Mouse (Mus musculus): Measurements from ENCODE around the gene Bach2.

The Bach2 gene

DNA sequence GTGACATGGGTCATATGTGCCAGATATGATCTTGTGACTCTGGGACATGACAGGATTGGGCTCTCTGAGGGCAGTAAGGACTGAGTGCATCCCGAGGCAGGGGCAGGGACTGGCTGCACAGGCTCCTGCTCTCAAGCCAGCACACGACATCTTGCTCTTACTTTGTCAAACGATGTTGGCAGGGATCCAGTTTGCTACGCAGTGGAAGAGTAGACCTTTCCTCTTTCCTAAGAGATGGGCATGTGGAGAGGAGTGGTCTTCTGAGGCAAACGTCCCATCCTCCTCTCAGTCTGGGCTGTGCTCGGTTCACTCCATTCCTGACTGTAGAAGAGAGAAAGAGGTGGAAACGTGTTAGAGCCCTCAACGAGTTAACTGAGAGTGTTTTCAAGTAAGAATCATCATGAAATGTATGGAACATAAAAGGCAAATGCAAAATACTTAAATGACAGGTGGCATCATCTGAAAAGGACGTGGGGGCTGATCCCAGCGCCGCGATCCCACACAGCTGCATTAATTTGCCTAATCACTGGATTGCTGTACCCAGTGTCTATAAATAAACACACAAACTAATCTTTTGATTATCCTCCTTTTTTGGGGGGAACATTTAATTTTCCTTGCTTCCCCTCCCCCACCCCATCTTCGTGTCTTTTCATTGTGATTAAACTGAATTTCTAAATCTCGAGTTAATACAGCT lies 150.7 kb downstream of the Bach2 start:
- DNase-seq (ENCODE audit: low spot score): no peak

DNA sequence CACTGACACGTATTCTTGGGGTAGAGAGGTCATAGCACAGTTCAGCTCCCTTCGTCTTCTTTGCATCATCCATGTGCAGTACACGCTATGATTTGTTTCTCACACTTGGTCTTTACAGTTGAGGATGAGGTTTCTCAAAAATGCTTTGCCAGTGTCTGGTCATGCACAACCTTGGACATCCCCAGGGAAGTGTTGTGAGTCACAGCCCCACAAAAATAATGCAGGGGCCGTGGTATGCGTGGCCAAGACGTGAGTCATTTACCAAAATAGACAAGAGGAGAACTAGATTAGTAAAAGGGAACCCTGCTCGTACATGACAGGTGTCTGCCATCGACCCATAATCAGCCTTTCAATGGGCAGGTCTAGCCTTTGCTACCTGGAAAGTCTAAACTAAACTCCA lies 152.7 kb downstream of the Bach2 start:
- no peak for DNase-seq (ENCODE audit: low spot score)

DNA sequence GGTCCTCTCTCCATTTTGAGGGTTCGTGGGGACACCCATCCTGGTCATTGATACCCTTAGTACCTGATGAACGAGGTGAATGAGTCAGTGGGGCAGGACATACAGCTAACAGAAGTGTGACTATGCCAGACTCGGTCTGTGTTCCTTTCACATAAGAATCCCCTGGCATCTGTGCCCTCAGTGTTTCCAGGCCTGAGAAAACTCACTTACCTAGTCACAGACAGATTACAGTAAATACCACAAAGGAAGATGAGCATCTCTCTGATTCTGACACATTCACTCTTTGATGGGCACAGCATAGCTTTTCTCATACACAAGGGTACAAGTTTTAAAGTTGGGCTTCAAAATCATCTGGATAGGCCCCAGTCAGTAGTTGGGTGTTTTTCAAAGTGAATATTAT lies 154.6 kb downstream of the Bach2 start:
- no peak for DNase-seq (ENCODE audit: low spot score)

DNA sequence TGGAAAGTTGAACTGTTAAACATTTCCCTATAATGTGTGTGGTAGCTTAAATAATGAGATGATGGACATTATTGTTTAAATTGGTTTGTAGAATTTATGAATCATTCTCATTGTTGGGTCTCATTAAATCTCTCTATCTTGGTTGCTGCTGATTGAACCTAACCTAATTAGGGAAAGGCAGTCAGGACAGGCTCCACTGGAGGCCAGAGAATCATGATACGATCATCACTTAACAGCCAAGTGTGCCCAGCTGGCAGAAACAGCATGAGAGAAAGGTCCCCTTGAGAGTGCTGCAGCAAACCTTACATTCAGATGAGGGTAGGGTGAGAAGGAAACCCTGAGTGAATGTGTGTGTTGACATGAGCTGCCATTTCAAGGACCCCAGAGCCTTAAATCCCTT lies 155.3 kb downstream of the Bach2 start:
- DNase-seq (ENCODE audit: low spot score): no peak

DNA sequence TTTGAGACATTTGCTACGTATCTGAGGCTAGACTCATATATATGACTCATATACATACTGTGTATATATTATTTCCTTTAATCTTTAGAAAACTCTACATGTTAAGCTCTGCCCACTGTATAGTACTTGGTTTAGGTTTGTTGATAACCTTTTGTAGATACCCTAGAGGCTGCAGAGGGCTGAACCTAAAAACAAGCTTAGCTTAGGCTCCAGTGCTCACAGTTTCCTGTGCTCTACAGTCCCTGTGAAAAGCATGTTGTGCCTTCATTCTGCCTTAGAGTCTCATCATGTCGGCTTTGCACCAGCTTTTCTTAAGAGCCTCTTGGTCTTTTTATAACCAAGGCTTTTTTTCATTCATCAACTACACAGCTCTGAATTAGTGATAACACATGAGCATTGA lies 156.2 kb downstream of the Bach2 start:
- DNase-seq (ENCODE audit: low spot score): no peak

DNA sequence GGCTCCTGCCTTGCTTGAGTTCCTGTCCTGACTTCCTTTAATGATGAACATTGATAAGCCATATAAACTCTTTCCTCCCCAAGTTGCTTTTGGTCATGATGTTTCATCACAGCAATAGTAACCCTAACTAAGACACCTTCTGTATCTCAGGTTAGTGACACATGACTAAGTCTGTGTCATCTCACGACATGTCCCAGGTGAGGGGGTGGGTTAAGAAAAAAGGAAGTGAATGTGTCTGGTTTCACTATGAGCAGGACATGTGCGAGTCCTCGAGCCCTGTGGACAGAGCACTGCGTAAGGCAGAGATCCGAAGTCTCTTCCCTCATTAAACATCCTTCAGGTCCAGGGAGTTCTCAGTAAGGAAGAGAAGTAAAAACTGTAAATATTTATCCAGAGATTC lies 162.9 kb downstream of the Bach2 start:
- DNase-seq (ENCODE audit: low spot score): no peak

DNA sequence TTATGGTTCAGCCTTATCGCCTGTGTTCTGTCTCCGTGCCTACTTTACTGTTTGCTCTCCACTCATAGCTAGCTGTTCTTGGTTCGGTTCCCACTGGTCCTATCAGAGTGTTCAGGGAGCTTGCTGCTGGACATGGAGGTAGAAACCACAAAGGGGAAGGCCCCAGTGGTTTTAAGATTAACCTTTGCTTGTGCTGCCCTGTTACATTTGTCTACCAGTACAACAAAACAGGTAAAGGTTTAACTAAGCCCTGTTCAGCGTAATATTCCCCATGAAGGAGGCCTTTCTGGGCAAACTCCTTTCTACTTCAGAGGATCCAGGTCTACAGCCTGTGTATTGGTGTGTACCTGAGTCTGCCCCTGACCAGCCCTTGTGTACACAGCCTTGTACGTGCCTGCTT lies 164.9 kb downstream of the Bach2 start:
- no peak for DNase-seq (ENCODE audit: low spot score)

DNA sequence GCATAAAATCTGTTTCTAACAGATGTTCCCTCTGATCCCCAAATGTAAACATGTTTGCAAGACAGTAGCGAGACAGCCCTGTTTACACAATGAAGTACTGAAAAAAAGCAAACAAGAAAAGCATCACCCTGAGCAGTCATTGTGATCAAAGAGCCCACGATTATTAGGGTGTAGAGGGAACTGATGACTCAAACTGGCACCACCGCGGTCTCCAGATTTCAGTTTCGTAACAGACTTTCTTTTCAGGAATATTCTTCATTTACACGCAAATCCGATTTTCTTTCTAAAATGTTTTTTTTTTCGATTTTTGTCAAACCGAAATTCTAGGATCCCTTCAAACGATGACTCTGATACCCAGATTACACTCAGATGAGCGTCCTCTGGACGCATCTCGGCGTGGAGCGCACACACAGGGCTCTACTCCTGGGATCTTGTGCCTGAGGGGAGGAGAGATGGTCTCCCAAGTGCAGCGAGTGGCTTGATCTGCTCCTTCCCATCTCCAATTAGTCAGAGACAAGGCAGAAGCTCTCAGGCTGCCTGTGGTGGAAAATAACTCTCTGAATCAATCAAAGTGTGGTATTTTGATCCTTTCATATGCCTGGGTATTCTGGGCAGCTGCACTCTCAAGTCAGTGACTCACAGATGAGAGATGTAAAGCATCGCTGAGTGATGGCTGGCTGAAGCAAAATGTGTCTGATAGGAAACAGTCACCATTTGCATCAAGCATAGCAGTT lies 166.7 kb downstream of the Bach2 start:
- DNase-seq (ENCODE audit: low spot score): no peak

DNA sequence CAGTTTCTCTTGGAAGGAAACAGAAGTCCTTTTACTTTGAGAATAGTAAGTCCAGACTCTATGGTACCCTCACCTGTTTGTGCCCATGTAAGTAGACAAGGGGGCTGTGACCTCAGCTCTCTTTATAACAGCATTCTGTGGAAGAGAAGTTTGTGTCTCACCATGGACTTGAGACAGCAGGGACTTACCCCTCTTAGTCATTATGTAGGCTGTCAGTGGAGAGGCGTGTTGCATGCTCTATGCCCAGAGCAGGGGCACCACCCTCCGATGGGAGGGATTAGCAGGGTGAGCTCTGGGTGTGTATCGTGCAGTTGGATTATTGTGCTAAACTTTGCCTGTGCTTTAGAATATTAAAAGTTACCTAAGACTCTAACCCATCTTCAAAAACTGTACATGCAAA lies 167.4 kb downstream of the Bach2 start:
- DNase-seq (ENCODE audit: low spot score): no peak

DNA sequence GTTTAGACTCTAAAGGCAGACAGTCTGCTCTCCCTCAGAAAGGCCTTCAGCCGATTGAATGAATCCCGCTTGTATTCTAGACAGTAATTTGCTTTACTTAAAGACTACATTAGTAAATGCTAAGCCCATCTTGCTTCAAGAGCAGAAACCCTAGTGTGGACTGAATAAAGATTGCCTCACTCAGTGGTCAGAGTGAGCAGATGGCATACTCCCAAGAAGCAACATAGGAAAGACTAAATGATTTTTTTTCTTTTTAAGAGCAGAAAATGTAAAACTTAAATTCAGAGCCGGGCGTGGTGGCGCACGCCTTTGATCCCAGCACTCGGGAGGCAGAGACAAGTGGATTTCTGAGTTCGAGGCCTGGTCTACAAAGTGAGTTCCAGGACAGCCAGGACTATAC lies 169.9 kb downstream of the Bach2 start:
- no peak for DNase-seq (ENCODE audit: low spot score)

DNA sequence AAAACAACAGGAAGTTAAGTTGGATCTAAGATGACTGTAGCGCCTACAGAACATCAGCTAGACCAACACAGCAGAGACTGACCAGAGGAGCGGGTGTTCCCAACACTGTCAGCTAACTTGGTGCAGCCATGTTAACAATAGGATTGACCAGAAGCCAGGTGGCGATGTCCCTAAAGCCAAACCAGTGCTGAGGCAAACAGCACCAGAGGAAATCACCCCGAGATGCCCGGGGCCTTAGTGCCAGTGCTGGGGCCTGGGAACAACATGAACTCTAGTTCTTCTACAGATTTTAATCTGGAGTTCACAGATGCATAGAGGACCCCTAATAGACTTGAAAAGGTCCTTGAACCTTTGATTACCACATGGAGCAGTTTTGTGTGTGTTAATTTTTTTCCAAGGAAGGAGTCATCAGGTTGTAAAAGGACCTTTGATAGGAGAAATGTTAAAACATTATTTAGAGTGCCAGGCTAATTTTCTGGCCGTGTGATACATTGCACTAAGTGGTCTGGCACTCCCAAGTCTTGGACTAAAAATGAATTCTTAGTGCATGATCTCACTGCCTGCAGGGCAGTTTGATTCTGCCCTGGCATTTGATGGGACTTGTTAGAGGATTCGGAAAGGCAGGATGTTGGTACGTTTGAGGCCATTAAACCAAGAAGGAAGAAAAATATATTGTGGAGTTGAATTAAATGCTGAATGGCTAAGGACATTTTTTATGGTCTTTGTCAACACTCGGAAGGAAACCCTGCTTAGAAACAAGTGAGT lies 170.7 kb downstream of the Bach2 start:
- DNase-seq (ENCODE audit: low spot score): peak; percentile 23

DNA sequence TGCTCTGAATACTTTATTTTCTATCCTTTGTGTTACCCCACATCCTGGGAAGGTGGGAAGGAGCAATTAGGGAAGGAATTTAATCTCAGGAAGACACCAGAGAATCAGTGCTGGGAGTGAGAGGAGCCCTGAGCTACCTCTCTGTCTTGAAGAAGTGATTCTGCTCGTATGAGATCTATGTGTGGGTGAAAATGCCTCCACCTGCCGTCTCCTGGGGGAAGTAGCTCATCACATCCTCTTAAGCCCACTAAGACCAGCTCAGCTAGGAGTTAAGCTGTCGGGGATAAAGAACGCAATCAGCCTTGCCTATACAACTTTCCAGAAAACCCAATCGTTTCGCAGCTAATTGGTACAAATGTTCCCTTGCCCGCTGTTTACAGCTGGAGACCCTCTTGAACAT lies 174.5 kb downstream of the Bach2 start:
- DNase-seq (ENCODE audit: low spot score): no peak

DNA sequence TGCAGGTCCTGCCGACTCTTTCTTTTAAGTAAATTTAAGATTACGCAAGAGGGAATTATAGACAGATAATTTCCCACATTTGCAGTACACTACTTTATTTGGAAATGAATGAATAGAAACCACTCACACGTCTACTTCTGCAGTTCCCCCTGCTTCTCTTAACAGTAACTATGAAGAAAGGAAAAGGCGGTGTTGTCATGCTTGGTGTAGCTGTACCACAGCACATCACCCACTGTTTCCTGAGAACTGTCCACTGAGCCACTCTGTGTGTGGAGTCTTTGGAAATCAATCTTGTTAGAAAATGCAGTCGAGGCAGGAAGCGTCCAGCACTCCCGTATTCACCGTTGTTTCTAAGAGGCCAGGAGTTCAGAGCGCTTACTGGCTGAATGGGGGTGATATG lies 174.9 kb downstream of the Bach2 start:
- no peak for DNase-seq (ENCODE audit: low spot score)

DNA sequence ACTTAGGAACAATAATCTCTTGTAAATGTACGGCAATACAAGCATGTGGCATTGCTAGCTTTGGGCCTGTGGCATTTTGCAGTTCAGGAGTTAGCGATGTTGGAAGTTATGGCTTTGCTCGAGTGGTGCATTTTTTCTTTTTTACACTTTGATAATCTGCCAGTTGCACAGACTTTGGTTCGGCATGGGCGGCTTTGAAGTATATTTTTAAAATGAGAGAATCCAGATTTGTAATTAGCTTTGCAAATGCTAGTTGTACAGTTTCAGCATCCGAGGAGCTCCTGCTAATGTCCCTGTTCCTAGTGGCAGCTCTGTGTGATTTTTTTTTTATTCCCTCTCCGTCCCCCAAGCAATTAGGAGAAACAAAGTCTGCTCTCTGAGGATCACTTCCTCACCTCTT lies 176.4 kb downstream of the Bach2 start:
- no peak for DNase-seq (ENCODE audit: low spot score)

DNA sequence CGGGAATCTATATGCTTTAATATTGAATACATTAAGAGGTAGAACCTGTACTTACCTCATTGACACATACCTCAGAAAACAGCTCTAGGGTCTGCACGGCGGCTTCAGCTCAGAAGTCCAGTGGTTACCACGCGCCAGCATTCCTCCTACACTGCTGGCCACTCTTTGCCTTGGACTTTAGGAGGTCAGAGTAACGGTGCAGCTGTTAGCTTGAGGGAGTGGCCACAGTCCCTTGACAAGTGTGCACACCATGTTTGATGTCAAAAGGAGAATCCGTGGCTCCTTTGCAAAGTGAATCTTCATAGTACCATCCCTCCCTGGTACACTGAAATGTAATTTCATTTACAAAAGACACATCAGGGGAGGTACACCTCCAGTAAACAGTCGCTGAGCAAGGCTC lies 179.3 kb downstream of the Bach2 start:
- DNase-seq (ENCODE audit: low spot score): no peak

DNA sequence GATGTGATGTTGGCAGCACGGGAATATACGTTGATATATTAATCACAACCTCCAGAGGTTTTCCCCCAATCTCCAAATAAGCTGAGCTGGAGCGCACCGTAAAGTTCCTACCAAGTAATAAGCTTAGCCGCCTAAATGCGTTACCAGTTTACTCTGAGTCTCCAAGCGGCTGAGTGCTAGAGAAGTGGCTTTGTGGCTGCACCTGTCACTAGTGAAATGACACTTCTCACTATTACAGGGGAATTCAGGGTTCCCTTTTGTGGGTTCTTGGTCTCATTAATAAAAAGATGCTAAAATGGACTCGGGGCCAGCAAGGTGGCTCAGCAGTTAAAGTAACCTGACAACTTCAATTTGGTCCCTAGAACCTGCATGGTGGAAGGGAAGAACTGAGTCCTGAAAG lies 183.0 kb downstream of the Bach2 start:
- no peak for DNase-seq (ENCODE audit: low spot score)

DNA sequence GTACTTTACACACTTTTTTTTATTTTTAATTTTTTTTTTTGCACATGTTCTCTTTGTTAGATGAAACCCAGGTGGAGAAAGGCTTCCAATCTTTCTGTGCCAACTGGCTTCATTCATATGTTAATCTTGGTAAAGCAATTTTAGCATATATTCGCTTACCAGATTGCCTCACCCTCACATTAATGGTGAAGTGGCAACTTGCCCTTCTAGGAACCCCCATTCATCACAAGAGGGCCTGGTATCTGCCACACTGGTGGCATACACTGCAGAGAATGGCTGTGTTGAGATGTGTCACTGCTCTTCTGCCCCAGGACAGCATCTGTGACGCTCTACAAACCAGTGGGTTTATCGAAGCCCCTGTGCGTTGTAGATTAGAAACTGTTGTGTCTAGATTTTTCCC lies 183.8 kb downstream of the Bach2 start:
- DNase-seq (ENCODE audit: low spot score): no peak

DNA sequence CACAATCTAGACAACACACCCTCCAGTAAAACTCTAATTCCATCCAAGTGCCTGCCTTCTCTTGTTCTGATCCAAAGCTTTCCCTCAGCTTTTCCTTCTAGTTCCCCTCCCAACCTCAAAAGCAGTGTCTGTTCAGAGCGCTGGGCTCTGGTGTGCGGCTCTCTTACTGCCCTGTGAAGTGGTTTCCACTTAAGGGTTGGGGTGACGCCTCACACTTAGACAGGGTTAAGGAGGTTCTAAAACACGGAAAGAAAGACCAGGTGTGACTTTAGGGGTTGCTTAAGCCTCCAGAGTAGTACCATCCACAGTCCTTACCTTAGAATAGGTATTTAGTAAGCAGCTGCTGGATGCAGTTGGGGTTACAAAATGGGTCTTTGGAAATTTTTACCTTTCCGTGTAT lies 185.1 kb downstream of the Bach2 start:
- no peak for DNase-seq (ENCODE audit: low spot score)

DNA sequence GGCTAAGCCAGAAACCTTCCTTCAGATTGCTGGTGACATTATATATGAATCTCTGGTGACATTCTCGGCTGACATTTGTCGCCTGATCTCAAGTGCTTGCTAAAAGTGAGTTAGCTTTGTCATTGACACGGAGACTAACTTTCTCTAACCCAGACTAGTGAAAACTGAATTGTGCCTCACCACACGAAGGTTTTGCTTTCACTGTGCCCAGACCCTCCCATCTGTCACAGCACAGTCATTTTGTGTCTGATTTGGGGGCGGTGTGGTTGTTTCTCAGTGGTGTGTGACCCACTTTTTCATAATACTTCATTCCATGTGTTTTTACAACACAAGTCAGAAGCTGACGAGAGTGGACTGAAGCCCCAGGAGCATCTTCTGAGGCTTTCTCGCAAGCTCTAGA lies 185.8 kb downstream of the Bach2 start:
- no peak for DNase-seq (ENCODE audit: low spot score)

DNA sequence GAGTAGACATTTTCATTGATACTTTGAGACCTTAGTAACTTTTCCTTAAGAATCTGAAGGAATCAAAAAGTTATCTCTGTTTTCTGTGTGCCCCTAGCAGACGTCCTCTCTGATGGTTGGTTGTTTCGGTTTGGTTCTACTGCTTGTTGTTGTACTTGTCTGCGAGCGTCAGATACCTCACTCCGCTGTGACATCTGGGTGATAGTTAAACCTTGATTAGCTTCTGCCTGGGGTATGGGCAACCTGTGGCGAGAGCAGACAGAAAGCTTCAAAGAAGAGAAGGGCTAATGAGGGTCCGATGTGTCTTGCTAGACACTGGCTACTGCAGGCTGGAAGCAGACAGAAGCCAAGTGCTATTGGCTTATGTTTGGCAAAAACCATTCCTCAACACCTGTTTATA lies 186.5 kb downstream of the Bach2 start:
- DNase-seq (ENCODE audit: low spot score): no peak

DNA sequence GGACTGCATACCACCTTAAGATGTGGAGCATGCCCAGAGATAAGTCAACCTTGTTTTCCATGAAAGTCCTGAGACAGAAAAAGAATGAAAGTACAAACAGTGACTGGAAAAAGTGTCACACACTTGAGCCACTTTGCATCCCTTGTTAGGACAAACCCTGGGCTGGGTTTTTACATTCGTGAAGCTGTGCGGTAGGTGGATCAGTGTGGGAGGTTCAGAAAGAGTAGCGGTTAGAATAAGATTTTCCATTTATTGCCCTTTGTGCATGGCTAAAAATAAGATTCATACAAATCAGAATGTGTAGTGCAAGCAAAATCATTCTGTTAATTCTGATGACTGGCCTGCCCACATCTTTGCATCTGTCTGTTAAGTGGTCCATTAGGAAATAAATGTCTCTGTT lies 187.0 kb downstream of the Bach2 start:
- no peak for DNase-seq (ENCODE audit: low spot score)

DNA sequence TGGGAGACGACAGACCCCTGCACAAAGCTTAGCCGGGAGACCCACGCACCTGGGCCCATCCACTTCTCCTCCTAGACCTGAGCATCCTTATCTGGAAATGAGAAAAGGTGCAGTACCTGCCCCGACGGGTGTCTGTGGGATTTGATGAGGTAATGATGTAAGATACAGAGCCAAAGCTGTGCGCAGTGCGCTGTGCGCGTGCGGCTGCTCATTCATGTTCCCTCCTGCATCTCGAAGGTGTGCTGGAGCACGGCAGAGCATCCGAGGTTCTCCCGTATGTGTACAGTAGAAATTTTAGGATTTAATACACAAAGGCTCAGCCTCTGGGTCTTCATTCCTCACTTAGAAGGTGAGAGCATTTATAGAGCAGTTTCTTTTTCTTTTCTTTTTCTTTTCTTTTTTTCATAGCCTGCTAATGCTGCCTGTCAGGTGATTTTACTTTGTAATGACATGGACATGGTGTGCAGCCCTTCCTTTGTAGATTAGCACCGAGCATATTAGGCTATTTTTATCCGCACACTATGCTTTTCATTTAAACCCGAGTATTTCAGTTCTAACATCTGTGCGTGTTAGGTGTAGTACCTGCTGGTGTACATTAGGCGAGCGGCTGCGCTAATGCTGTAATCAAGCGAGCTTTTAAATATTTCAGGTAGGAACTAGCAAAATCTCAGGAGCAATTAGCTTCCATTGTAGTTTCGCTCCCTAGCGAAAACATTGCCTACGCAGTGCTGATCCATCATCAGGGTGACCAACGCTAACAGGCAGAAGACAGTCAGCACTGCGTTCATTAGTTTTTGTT lies 188.4 kb downstream of the Bach2 start:
- DNase-seq (ENCODE audit: low spot score): no peak

DNA sequence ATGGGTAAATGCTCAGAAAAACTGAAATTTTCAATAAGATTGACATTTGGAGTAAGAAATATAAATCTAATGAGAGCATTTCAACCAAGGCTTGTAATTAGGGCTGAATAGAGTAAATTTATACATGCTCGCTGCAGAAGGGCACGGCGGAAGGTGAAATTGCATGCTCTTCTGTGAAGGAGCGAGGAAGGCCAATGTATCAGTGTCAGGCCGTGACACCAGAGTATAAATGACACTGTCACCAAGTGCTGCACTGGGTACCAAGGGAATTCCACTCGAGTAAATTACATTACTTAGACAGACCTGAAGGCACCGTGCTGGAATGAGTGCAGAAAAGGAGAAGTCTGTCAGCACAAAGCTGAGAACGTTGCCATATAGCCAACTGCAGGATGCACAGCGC lies 190.1 kb downstream of the Bach2 start:
- DNase-seq (ENCODE audit: low spot score): no peak
